Mouse (Mus musculus) neural tube, embryonic 14.5 days (tissue): ENCODE measurements at regions not wholly inside any gene's neighbourhood (a gene's known extent, or its start where the extent isn't known, plus 50 kb on each side); places are given as distances from the start of the nearest gene placed in this dataset.
"Not testable (repeated sequence)": the region's sequence is repeated elsewhere in the genome, so short reads cannot be mapped to it uniquely, and the experiment has no call there.

Experiments used
- ATAC-seq: fragments of 200-750 bp; cut with Nextera tagmentation; 2 replicates; pipeline ENCODE4 v1.8.0; 2017; ENCODE audit warnings: low read depth, mild to moderate bottlenecking, moderate TSS enrichment, moderate library complexity
- H3K27ac ChIP-seq: fragments of 300-500 bp; sonication (generic); 2 replicates; pipeline ENCODE4 v1.5.1; 2014; ENCODE audit warnings: low read depth, mild to moderate bottlenecking, control low read depth, low read length, moderate library complexity, mixed read lengths
- H3K27me3 ChIP-seq: fragments of 300-500 bp; sonication (generic); 2 replicates; pipeline ENCODE4 v1.6.1; 2014; ENCODE audit warnings: low read length; ENCODE audit not compliant: control insufficient read depth, insufficient read depth
- H3K36me3 ChIP-seq: fragments of 300-500 bp; sonication (generic); 2 replicates; pipeline ENCODE4 v1.6.1; 2014; ENCODE audit warnings: low read length, mixed read lengths; ENCODE audit not compliant: control insufficient read depth, insufficient read depth
- H3K4me1 ChIP-seq: fragments of 300-500 bp; sonication (generic); 2 replicates; pipeline ENCODE4 v1.6.1; 2014; ENCODE audit warnings: low read length; ENCODE audit not compliant: control insufficient read depth, insufficient read depth
- H3K4me2 ChIP-seq: fragments of 300-500 bp; sonication (generic); 2 replicates; pipeline ENCODE4 v1.6.1; 2014; ENCODE audit warnings: mild to moderate bottlenecking, low read depth, low read length, control low read depth
- H3K4me3 ChIP-seq: fragments of 300-500 bp; sonication (generic); 2 replicates; pipeline ENCODE4 v1.5.1; 2014; ENCODE audit warnings: low read depth, low read length, control low read depth, mixed read lengths
- H3K9ac ChIP-seq: fragments of 300-500 bp; sonication (generic); replicated peaks from 2 replicates; pipeline ENCODE4 v1.6.1; 2014; ENCODE audit warnings: low read depth, mild to moderate bottlenecking, control low read depth, low read length, mixed read lengths
- H3K9me3 ChIP-seq: fragments of 300-500 bp; sonication (generic); 2 replicates; pipeline ENCODE4 v1.6.1; 2016; ENCODE audit warnings: low read length; ENCODE audit not compliant: control insufficient read depth
- WGBS: fragments of 180-500 bp; shearing (Covaris S2); extraction: QIAGEN DNeasy Blood & Tissue Kit; methylation state at CpG from one replicate; pipeline ENCODE4 v1.1.7; 2014; 5-methylcytosine and 5-hydroxymethylcytosine counted together

GRCm38 (mm10) chr13:52125037-52125436, 278.6 kb downstream of the Gadd45g start:
- ATAC-seq, result no peak
- H3K27ac ChIP-seq, result no peak overlapping the region
- H3K27me3 ChIP-seq, result no peaks in the 10 kb centered on the region
- no peak overlapping the region for H3K9ac ChIP-seq
- no peak overlapping the region for H3K4me3 ChIP-seq
- H3K4me1 ChIP-seq, result no peaks in the 10 kb centered on the region
- 85% methylated on average over 4 of the region's 4 CpGs for WGBS
- H3K36me3 ChIP-seq, result no peaks in the 10 kb centered on the region
- no peaks in the 10 kb centered on the region for H3K9me3 ChIP-seq
- no peak overlapping the region for H3K4me2 ChIP-seq

- Histone ChIP-seq H3K4me3 (no peak overlapping the region), H3K9me3 (no peaks in the 10 kb centered on the region), H3K4me2 (no peak overlapping the region), H3K27me3 (no peaks in the 10 kb centered on the region), H3K9ac (no peak overlapping the region), H3K27ac (no peak overlapping the region), H3K4me1 (no peaks in the 10 kb centered on the region), H3K36me3 (no peaks in the 10 kb centered on the region)
- ATAC-seq, result no peak
- WGBS, result 81% methylated on average over 9 of the region's 9 CpGs
These were observed 281.3 kb downstream of the Gadd45g start for GRCm38 (mm10) chr13:52127751-52128150.

GRCm38 (mm10) chr13:52129466-52129865, 283.0 kb downstream of the Gadd45g start:
- no peak overlapping the region for H3K27ac ChIP-seq
- H3K27me3 ChIP-seq, result no peaks in the 10 kb centered on the region
- no peak overlapping the region for H3K4me2 ChIP-seq
- WGBS, result 92% methylated on average over 4 of the region's 4 CpGs
- no peaks in the 10 kb centered on the region for H3K9me3 ChIP-seq
- no peaks in the 10 kb centered on the region for H3K4me1 ChIP-seq
- no peak for ATAC-seq
- no peak overlapping the region for H3K4me3 ChIP-seq
- H3K9ac ChIP-seq, result no peak overlapping the region
- no peaks in the 10 kb centered on the region for H3K36me3 ChIP-seq

- no peaks in the 10 kb centered on the region for H3K36me3 ChIP-seq
- no peaks in the 10 kb centered on the region for H3K4me1 ChIP-seq
- no peak overlapping the region for H3K9ac ChIP-seq
- H3K4me2 ChIP-seq, result no peak overlapping the region
- no peak for ATAC-seq
- 37% methylated on average over 3 of the region's 3 CpGs for WGBS
- no peak overlapping the region for H3K27ac ChIP-seq
- H3K9me3 ChIP-seq, result no peaks in the 10 kb centered on the region
- H3K4me3 ChIP-seq, result no peak overlapping the region
- H3K27me3 ChIP-seq, result no peaks in the 10 kb centered on the region
These were observed 286.7 kb downstream of the Gadd45g start for GRCm38 (mm10) chr13:52133202-52133601.

GRCm38 (mm10) chr13:52138331-52138945, 292.0 kb downstream of the Gadd45g start:
- Histone ChIP-seq H3K27ac (no peak overlapping the region), H3K9ac (no peak overlapping the region), H3K4me2 (no peak overlapping the region), H3K4me1 (no peaks in the 10 kb centered on the region), H3K36me3 (no peaks in the 10 kb centered on the region), H3K9me3 (no peaks in the 10 kb centered on the region), H3K4me3 (no peak overlapping the region), H3K27me3 (no peaks in the 10 kb centered on the region)
- no peak for ATAC-seq
- 81% methylated on average over 6 of the region's 6 CpGs for WGBS

- no peaks in the 10 kb centered on the region for H3K4me1 ChIP-seq
- no peak overlapping the region for H3K27ac ChIP-seq
- H3K9ac ChIP-seq, result no peak overlapping the region
- no peaks in the 10 kb centered on the region for H3K27me3 ChIP-seq
- no peak overlapping the region for H3K4me2 ChIP-seq
- H3K4me3 ChIP-seq, result no peak overlapping the region
- H3K9me3 ChIP-seq, result no peaks in the 10 kb centered on the region
- WGBS, result 44% methylated on average over 15 of the region's 15 CpGs
- no peak for ATAC-seq
- no peaks in the 10 kb centered on the region for H3K36me3 ChIP-seq
These were observed 292.8 kb downstream of the Gadd45g start for GRCm38 (mm10) chr13:52139140-52139809.

GRCm38 (mm10) chr13:52140221-52140620, 293.7 kb downstream of the Gadd45g start:
- Histone ChIP-seq H3K36me3 (no peaks in the 10 kb centered on the region), H3K27me3 (no peaks in the 10 kb centered on the region), H3K4me3 (no peak overlapping the region), H3K4me1 (no peaks in the 10 kb centered on the region), H3K4me2 (no peak overlapping the region), H3K9ac (no peak overlapping the region), H3K9me3 (no peaks in the 10 kb centered on the region), H3K27ac (no peak overlapping the region)
- ATAC-seq, result no peak
- WGBS, result 73% methylated on average over 6 of the region's 6 CpGs

- H3K4me2 ChIP-seq, H3K9ac ChIP-seq, H3K36me3 ChIP-seq, ATAC-seq, H3K27ac ChIP-seq, H3K4me1 ChIP-seq, H3K9me3 ChIP-seq, H3K4me3 ChIP-seq, H3K27me3 ChIP-seq: not testable (repeated sequence)
- 89% methylated on average over 1 of the region's 1 CpGs for WGBS
These were observed 297.6 kb downstream of the Gadd45g start for GRCm38 (mm10) chr13:52144066-52144465.

- no peak overlapping the region for H3K9ac ChIP-seq
- ATAC-seq, result no peak
- no peak overlapping the region for H3K4me2 ChIP-seq
- no peaks in the 10 kb centered on the region for H3K27me3 ChIP-seq
- H3K4me3 ChIP-seq, result no peak overlapping the region
- H3K4me1 ChIP-seq, result no peaks in the 10 kb centered on the region
- no peaks in the 10 kb centered on the region for H3K36me3 ChIP-seq
- WGBS, result 89% methylated on average over 5 of the region's 5 CpGs
- H3K27ac ChIP-seq, result no peak overlapping the region
- no peaks in the 10 kb centered on the region for H3K9me3 ChIP-seq
These were observed 299.4 kb downstream of the Gadd45g start for GRCm38 (mm10) chr13:52145926-52146325.
